Mouse (Mus musculus): ENCODE results near the gene C3. TPM values are rescaled to one million over a fixed set of nuclear protein-coding genes. Genes with fewer than 3 reads are reported as not detected.

C3 gene
- polyA plus RNA-seq, 1 experiment from 2014 or later = 0.82 TPM

GRCm38 (mm10) chr17:57194771-57195170, 33.2 kb downstream of the C3 start:
- 95% methylated on average over 3 of the region's 3 CpGs for WGBS
- Histone ChIP-seq H3K9me3 (ENCODE audit: control insufficient read depth, low read length) (no peaks in the 10 kb centered on the region), H3K4me1 (ENCODE audit: control insufficient read depth, insufficient read depth, low read length) (no peaks in the 10 kb centered on the region), H3K4me2 (ENCODE audit: low read depth, low read length) (no peak overlapping the region), H3K9ac (replicated peaks; ENCODE audit: low read depth, low read length) (no peak overlapping the region), H3K4me3 (ENCODE audit: low read depth, low read length) (no peak overlapping the region), H3K27me3 (ENCODE audit: control insufficient read depth, insufficient read depth, low read length) (no peaks in the 10 kb centered on the region), H3K36me3 (ENCODE audit: control insufficient read depth, insufficient read depth, low read length) (no peaks in the 10 kb centered on the region), H3K27ac (ENCODE audit: low read depth, low read length) (no peak overlapping the region)
- no peak for ATAC-seq (ENCODE audit: low read depth)

GRCm38 (mm10) chr17:57194041-57194507, 33.9 kb downstream of the C3 start, which contains the start of gene Tnfsf14:
Tnfsf14 (minus strand) TSS chr17:57194177.
- whole genome bisulfite sequencing = 90% methylated on average over 11 of the region's 11 CpGs
- Histone ChIP-seq H3K9me3 (ENCODE audit: control insufficient read depth, low read length) (no peaks in the 10 kb centered on the region), H3K36me3 (ENCODE audit: control insufficient read depth, insufficient read depth, low read length) (no peaks in the 10 kb centered on the region), H3K27ac (ENCODE audit: low read depth, low read length) (no peak within 1 kb of the TSS), H3K9ac (replicated peaks; ENCODE audit: low read depth, low read length) (no peak within 1 kb of the TSS), H3K4me2 (ENCODE audit: low read depth, low read length) (no peak within 1 kb of the TSS), H3K4me3 (ENCODE audit: low read depth, low read length) (no peak within 1 kb of the TSS), H3K4me1 (ENCODE audit: control insufficient read depth, insufficient read depth, low read length) (no peaks in the 10 kb centered on the region), H3K27me3 (ENCODE audit: control insufficient read depth, insufficient read depth, low read length) (no peaks in the 10 kb centered on the region)
- ATAC-seq (ENCODE audit: low read depth) = no peak

GRCm38 (mm10) chr17:57188510-57189192, 39.3 kb downstream of the C3 start:
- no peaks in the 10 kb centered on the region for H3K9me3 ChIP-seq (ENCODE audit: control insufficient read depth, low read length)
- H3K4me3 ChIP-seq (ENCODE audit: low read depth, low read length) = no peak overlapping the region
- no peaks in the 10 kb centered on the region for H3K27me3 ChIP-seq (ENCODE audit: control insufficient read depth, insufficient read depth, low read length)
- no peak overlapping the region for H3K27ac ChIP-seq (ENCODE audit: low read depth, low read length)
- no peaks in the 10 kb centered on the region for H3K4me1 ChIP-seq (ENCODE audit: control insufficient read depth, insufficient read depth, low read length)
- no peaks in the 10 kb centered on the region for H3K36me3 ChIP-seq (ENCODE audit: control insufficient read depth, insufficient read depth, low read length)
- 85% methylated on average over 12 of the region's 12 CpGs for WGBS
- H3K4me2 ChIP-seq (ENCODE audit: low read depth, low read length) = no peak overlapping the region
- no peak overlapping the region for H3K9ac ChIP-seq (replicated peaks; ENCODE audit: low read depth, low read length)
- no peak for ATAC-seq (ENCODE audit: low read depth)

- no peaks in the 10 kb centered on the region for H3K27me3 ChIP-seq (ENCODE audit: control insufficient read depth, insufficient read depth, low read length)
- no peak overlapping the region for H3K27ac ChIP-seq (ENCODE audit: low read depth, low read length)
- H3K4me3 ChIP-seq (ENCODE audit: low read depth, low read length) = no peak overlapping the region
- no peaks in the 10 kb centered on the region for H3K4me1 ChIP-seq (ENCODE audit: control insufficient read depth, insufficient read depth, low read length)
- H3K4me2 ChIP-seq (ENCODE audit: low read depth, low read length) = no peak overlapping the region
- WGBS = 85% methylated on average over 2 of the region's 2 CpGs
- no peak for ATAC-seq (ENCODE audit: low read depth)
- H3K9ac ChIP-seq (replicated peaks; ENCODE audit: low read depth, low read length) = no peak overlapping the region
- no peaks in the 10 kb centered on the region for H3K36me3 ChIP-seq (ENCODE audit: control insufficient read depth, insufficient read depth, low read length)
- H3K9me3 ChIP-seq (ENCODE audit: control insufficient read depth, low read length) = no peaks in the 10 kb centered on the region
Observed at GRCm38 (mm10) chr17:57185641-57186040, 42.3 kb downstream of the C3 start.

- WGBS = 72% methylated on average over 3 of the region's 3 CpGs
- Histone ChIP-seq H3K9me3 (ENCODE audit: control insufficient read depth, low read length) (no peaks in the 10 kb centered on the region), H3K4me2 (ENCODE audit: low read depth, low read length) (no peak overlapping the region), H3K27me3 (ENCODE audit: control insufficient read depth, insufficient read depth, low read length) (no peaks in the 10 kb centered on the region), H3K4me1 (ENCODE audit: control insufficient read depth, insufficient read depth, low read length) (no peaks in the 10 kb centered on the region), H3K36me3 (ENCODE audit: control insufficient read depth, insufficient read depth, low read length) (no peaks in the 10 kb centered on the region), H3K27ac (ENCODE audit: low read depth, low read length) (no peak overlapping the region), H3K9ac (replicated peaks; ENCODE audit: low read depth, low read length) (no peak overlapping the region), H3K4me3 (ENCODE audit: low read depth, low read length) (no peak overlapping the region)
- ATAC-seq (ENCODE audit: low read depth) = no peak
Observed at GRCm38 (mm10) chr17:57182871-57183270, 45.1 kb downstream of the C3 start.

GRCm38 (mm10) chr17:57180363-57180762, 47.6 kb downstream of the C3 start:
- no peak overlapping the region for H3K9ac ChIP-seq (replicated peaks; ENCODE audit: low read depth, low read length)
- H3K4me3 ChIP-seq (ENCODE audit: low read depth, low read length) = no peak overlapping the region
- no peak for ATAC-seq (ENCODE audit: low read depth)
- no peaks in the 10 kb centered on the region for H3K9me3 ChIP-seq (ENCODE audit: control insufficient read depth, low read length)
- 33% methylated on average over 8 of the region's 8 CpGs for WGBS
- H3K27ac ChIP-seq (ENCODE audit: low read depth, low read length) = no peak overlapping the region
- H3K27me3 ChIP-seq (ENCODE audit: control insufficient read depth, insufficient read depth, low read length) = no peaks in the 10 kb centered on the region
- H3K36me3 ChIP-seq (ENCODE audit: control insufficient read depth, insufficient read depth, low read length) = no peaks in the 10 kb centered on the region
- no peak overlapping the region for H3K4me2 ChIP-seq (ENCODE audit: low read depth, low read length)
- no peaks in the 10 kb centered on the region for H3K4me1 ChIP-seq (ENCODE audit: control insufficient read depth, insufficient read depth, low read length)

GRCm38 (mm10) chr17:57173351-57173750, 54.6 kb downstream of the C3 start:
- no peaks in the 10 kb centered on the region for H3K9me3 ChIP-seq (ENCODE audit: control insufficient read depth, low read length)
- ATAC-seq (ENCODE audit: low read depth) = no peak
- no peaks in the 10 kb centered on the region for H3K27me3 ChIP-seq (ENCODE audit: control insufficient read depth, insufficient read depth, low read length)
- H3K4me1 ChIP-seq (ENCODE audit: control insufficient read depth, insufficient read depth, low read length) = no peaks in the 10 kb centered on the region
- no peak overlapping the region for H3K27ac ChIP-seq (ENCODE audit: low read depth, low read length)
- 83% methylated on average over 4 of the region's 4 CpGs for WGBS
- H3K9ac ChIP-seq (replicated peaks; ENCODE audit: low read depth, low read length) = no peak overlapping the region
- no peak overlapping the region for H3K4me3 ChIP-seq (ENCODE audit: low read depth, low read length)
- no peaks in the 10 kb centered on the region for H3K36me3 ChIP-seq (ENCODE audit: control insufficient read depth, insufficient read depth, low read length)
- H3K4me2 ChIP-seq (ENCODE audit: low read depth, low read length) = no peak overlapping the region

GRCm38 (mm10) chr17:57172378-57172777, 55.6 kb downstream of the C3 start:
- no peak overlapping the region for H3K4me2 ChIP-seq (ENCODE audit: low read depth, low read length)
- H3K27me3 ChIP-seq (ENCODE audit: control insufficient read depth, insufficient read depth, low read length) = no peaks in the 10 kb centered on the region
- no peaks in the 10 kb centered on the region for H3K4me1 ChIP-seq (ENCODE audit: control insufficient read depth, insufficient read depth, low read length)
- 87% methylated on average over 5 of the region's 5 CpGs for WGBS
- H3K9ac ChIP-seq (replicated peaks; ENCODE audit: low read depth, low read length) = no peak overlapping the region
- no peak overlapping the region for H3K4me3 ChIP-seq (ENCODE audit: low read depth, low read length)
- H3K27ac ChIP-seq (ENCODE audit: low read depth, low read length) = no peak overlapping the region
- H3K9me3 ChIP-seq (ENCODE audit: control insufficient read depth, low read length) = no peaks in the 10 kb centered on the region
- no peaks in the 10 kb centered on the region for H3K36me3 ChIP-seq (ENCODE audit: control insufficient read depth, insufficient read depth, low read length)
- ATAC-seq (ENCODE audit: low read depth) = no peak

- H3K4me3 ChIP-seq (ENCODE audit: low read depth, low read length) = no peak overlapping the region
- no peak for ATAC-seq (ENCODE audit: low read depth)
- H3K36me3 ChIP-seq (ENCODE audit: control insufficient read depth, insufficient read depth, low read length) = no peaks in the 10 kb centered on the region
- H3K9ac ChIP-seq (replicated peaks; ENCODE audit: low read depth, low read length) = no peak overlapping the region
- no peak overlapping the region for H3K27ac ChIP-seq (ENCODE audit: low read depth, low read length)
- WGBS = 25% methylated on average over 5 of the region's 5 CpGs
- no peaks in the 10 kb centered on the region for H3K9me3 ChIP-seq (ENCODE audit: control insufficient read depth, low read length)
- H3K4me2 ChIP-seq (ENCODE audit: low read depth, low read length) = no peak overlapping the region
- H3K4me1 ChIP-seq (ENCODE audit: control insufficient read depth, insufficient read depth, low read length) = no peaks in the 10 kb centered on the region
- no peaks in the 10 kb centered on the region for H3K27me3 ChIP-seq (ENCODE audit: control insufficient read depth, insufficient read depth, low read length)
Observed at GRCm38 (mm10) chr17:57170616-57171260, 57.2 kb downstream of the C3 start.
